Mouse (Mus musculus) gastrocnemius, postnatal 25 days (tissue): ENCODE data around the gene Vwa7. TPM values are rescaled to one million over a fixed set of nuclear protein-coding genes. Genes with fewer than 3 reads are reported as not detected.
"Not testable (repeated sequence)": the region's sequence is repeated elsewhere in the genome, so short reads cannot be mapped to it uniquely, and the experiment has no call there.

Source experiments
- DNase-seq: peaks from one replicate; pipeline ENCODE4 v3.0.0; 2022
- long read RNA-seq, 2 experiments: library from polyadenylated mRNA; stranded (forward); transcript quantifications; one replicate each; pipeline ENCODE4 v2.0.0; 2021
- total RNA-seq, 2 experiments: library from RNA; stranded (reverse); gene quantifications; 1 replicate in 1 of 2; 2 replicates in 1 of 2; pipeline ENCODE4 v1.2.3; 2021

Vwa7 gene
- 1 to 10 TPM; 9.0 to 9.6 TPM for total RNA-seq
- long read RNA-seq, experiment 1, full-length matches to known transcripts = 1 of 4 reads
- long read RNA-seq, experiment 1, partial matches to known transcripts = 0 of 4 reads
- long read RNA-seq, experiment 1, other reads (novel, unspliced or antisense) = 3 of 4 reads
- long read RNA-seq, experiment 2, full-length matches to known transcripts = 1 of 11 reads
- long read RNA-seq, experiment 2, partial matches to known transcripts = 9 of 11 reads
- long read RNA-seq, experiment 2, other reads (novel, unspliced or antisense) = 1 of 11 reads

DNA sequence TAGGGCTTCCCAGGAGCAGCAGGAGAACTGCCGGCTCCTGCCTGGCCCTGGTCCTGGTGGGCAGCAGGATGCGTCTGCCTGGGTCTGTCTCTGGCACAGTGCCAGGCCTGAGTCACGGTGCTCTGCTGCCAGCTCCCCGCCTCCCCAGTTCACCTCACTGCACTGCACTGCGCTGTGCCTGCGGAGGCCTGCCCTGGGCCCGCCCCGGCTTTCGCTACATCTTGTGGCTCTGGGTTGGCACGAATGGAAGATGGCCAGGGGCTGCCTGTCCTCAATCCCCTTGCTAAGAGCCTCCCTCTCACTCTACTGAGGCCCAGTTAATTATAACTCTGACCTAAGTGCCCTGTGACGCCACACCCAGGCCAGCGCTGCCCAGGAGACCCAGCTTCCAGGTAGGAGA, at the start of gene Vwa7:
Gene Vwa7, plus strand, starts transcription at position 204 of the 400 bp plus-strand sequence.
- peak; percentile 52 for DNase-seq

DNA sequence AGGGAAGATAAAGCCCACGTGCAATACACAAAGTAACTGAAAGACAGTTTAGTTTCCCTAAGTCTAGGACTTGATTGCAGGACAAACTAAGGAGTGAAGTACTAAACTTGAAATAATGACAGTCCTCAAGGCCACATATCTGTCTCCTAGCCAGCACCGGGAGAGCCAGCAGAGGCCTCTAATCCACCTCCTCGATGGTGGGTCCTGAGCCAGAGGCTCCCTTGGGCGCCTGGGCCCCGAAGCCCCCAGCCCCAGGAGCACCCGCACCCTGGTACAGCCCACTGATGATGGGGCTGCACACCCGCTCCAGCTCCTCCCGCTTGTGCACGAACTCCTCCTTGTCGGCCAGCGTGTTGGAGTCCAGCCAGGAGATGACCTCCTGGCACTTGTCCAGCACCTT, 46.6 kb upstream of the Vwa7 start, which contains the start of gene Gm20481:
Gene Gm20481, plus strand, starts transcription at position 91 of the 400 bp plus-strand sequence.
- not testable (repeated sequence) for DNase-seq

DNA sequence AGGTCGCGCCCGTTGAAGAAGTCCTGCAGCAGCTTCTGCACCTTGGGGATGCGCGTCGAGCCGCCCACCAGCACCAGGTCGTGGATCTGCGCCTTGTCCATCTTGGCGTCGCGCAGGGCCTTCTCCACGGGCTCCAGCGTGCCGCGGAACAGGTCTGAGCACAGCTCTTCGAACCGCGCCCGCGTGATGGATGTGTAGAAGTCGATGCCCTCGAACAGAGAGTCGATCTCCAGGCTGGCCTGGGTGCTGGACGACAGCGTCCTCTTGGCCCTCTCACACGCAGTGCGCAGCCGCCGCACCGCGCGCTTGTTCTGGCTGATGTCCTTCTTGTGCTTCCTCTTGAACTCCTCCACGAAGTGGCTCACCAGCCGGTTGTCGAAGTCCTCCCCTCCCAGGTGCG, 45.5 kb upstream of the Vwa7 start:
- not testable (repeated sequence) for DNase-seq

DNA sequence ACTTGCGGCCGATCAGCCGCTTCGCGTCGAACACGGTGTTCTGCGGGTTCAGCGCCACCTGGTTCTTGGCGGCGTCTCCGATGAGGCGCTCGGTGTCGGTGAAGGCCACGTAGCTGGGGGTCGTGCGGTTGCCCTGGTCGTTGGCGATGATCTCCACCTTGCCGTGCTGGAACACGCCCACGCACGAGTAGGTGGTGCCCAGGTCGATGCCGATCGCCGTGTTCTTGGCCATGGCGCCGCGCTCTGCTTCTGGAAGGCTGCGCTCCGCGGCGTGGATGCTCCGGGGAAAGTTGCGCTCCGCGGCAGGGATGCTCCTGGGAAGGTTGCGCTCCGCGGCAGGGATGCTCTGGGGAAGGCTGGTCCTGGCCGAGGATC, 44.7 kb upstream of the Vwa7 start:
- DNase-seq = not testable (repeated sequence)

DNA sequence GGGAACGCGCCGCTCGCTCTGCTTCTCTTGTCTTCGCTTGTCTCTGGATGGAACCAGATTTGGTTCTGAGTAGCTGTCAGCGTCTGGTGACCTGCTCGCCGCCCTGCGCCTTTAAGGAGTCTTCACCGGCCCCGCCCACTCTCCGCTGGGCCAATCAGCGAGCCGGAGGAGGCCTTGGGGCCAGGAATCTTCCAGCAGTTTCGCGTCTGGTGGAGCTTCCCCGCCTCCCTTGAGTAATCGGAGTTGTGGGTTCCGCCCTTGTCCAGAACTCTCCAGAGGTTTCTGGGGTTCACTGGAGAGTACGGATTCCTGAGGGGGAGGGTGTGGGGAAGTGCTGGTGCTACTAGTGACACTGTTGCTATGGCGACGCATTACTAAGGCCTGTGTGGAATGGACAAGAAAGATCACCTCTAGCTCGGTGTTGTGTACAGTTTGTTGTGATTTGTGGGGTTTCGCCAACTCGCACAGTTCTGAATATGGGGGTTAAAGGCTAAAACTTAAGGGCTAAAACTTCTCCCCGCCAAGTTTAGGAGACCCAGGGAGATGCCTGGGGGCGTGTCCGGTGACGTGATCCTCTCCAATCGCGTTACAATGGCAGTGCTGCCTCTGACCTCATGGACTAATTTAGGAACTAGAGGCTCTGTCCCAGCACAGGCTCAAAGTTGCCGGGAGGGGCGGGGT, 44.2 kb upstream of the Vwa7 start, which contains the start of the genes Hspa1a and Hspa1l:
Gene Hspa1a, minus strand, starts transcription at position 88 of the 681 bp plus-strand sequence.
Gene Hspa1l, plus strand, starts transcription at position 635 of the 681 bp plus-strand sequence.
- DNase-seq = peak; percentile 81

DNA sequence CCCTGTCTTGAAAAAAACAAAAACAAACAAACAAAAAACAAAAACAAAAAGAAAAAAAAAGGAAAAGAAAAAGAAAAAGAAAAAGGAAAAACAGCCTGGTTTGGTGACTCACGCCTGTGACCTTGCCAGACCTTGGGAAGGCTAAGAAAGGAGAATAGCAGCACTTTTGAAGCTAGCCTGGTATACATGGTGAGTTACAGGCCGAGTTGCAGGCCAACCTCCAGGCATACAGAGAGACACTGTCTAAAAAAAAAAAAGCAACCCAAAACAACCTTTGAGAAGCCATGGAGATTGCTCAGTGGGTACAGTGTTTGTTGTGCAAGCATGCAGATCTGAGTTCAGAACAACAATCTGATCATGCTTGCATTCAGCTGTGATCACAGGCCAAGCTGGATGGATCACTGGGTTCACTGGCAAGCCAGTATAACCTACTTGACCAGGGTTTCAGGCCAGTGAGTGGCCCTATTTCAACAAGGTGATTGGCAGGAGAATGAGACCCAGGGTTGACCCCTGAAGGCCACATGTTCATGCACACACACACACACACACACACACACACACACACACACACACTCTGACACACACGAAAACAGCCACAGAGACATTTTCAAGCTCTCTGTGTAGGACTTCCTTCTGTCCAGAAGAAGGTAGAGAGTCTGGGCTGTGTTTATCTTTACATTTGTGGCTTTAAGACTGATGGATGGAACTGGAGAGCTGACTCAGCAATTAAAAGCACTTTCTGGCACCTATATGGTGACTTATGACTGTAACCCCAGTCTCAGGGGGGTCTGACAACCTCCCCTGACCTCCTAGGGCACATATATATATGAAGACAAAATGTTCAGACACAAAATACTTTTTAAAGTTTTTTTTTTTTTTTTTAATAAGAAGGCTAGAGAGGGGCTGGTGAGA, 40.5 kb upstream of the Vwa7 start:
- no peak for DNase-seq

DNA sequence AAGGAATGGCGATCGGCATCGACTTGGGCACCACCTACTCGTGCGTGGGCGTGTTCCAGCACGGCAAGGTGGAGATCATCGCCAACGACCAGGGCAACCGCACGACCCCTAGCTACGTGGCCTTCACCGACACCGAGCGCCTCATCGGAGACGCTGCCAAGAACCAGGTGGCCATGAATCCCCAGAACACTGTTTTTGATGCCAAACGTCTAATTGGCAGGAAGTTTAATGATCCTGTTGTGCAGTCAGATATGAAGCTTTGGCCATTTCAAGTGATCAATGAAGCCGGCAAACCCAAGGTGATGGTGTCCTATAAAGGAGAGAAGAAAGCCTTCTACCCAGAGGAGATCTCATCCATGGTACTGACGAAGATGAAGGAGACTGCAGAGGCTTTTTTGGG, 39.4 kb upstream of the Vwa7 start:
- DNase-seq = no peak

DNA sequence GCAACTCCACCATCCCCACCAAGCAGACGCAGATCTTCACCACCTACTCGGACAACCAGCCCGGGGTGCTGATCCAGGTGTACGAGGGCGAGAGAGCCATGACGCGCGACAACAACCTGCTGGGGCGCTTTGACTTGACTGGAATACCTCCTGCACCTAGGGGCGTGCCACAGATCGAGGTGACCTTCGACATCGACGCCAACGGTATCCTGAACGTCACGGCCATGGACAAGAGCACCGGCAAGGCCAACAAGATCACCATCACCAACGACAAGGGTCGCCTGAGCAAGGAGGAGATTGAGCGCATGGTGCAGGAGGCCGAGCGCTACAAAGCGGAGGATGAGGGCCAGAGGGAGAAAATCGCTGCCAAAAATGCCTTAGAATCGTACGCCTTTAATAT, 38.1 kb upstream of the Vwa7 start:
- DNase-seq = no peak

DNA sequence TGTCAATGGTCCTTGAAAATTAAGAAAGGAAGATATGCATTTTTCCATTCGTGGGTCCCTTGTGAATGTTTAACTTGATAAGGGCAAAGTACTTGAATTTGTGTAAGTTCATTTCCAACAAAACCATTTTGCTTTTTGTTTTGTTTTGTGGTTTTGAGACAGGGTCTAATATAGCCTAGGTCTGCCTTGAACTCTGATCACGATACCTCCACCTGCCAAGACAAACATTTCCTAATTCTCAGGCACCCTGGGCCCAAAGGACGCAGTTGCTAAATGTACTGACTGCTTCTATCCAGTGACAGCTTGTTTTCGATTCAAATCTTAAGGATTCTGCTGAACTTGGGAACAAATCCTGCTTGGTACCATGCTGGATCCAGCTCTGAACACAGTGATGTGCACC, 36.7 kb upstream of the Vwa7 start:
- DNase-seq = no peak

DNA sequence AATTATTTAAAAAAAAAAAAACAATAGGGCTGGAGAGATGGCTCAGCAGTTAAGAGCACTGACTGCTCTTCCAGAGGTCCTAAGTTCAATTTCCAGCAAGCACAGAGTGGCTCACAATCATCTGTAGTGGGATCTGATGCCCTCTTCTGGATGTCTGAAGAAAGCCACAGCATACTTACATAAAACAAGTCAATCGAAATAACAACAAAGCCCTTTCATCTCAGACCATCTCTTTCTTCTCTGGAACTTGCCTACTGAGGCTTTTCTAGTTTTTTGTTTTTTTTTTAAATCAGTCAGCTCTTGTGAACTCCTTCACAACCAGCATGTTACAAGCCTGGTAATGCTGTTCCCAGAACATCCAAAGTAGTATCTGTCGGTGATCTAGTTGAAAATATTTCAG, 35.7 kb upstream of the Vwa7 start:
- DNase-seq = no peak

DNA sequence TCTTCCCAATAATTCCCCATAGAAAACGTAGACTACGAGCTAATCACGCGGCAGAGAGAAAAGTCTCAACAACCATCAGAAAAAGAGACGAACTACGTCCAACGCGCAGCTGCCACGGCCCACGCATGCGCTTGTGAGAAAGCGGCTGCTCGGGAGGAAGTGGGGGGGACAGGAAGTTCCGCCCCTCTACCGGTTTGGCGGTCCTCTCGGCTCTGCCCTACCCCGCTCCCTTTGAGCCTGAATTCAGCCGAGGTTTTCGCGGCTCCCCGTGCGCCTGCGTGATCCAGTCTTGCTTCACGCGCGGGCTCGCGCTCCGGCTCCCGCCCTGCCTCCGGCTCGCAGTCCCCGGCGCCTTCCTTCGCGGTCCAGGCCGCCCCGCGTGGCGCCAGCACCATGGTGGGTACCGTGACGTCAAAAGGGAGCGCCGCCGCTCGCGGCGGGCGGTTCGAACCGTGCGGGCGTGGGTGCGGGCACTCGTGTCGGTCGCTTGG, 34.6 kb upstream of the Vwa7 start, which contains the start of gene Lsm2:
Gene Lsm2, plus strand, starts transcription at position 173 of the 491 bp plus-strand sequence.
- DNase-seq = peak; percentile 90

DNA sequence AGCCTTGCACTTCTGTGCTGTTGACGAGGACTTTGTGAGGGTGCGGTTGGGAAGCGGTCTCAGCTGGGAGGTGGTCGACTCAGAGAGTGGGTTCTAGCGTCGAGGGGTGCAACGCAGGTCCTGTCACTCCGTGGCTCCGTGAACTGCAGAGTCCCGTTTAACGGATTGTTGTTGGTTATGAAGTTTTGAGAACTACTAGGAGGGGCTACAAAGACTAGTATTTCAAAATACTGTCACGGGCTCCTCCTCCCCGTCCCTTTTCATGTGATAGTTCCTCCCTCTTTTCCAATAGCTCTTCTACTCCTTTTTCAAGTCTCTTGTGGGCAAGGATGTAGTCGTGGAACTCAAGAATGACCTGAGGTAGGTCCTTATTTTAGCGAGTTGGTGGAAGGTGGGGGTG, 34.1 kb upstream of the Vwa7 start:
- DNase-seq = no peak

DNA sequence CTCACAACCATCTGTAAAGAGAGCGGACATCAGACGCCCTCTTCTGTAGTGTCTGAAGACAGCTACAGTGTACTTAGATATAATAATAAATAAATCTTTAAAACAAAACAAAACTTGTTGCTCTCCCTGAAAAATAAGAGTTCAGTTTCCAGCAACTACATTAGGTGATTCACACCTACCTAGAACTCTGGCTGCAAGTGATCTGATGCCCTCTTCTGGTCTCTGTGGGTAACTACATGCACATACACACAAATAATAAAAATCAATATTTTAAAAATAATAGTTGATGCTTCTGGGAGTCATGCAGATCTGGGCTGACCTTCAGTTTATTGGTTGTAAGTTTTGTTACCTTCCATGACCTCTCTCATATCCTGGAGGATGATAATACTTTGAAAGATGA, 32.2 kb upstream of the Vwa7 start:
- DNase-seq = no peak

DNA sequence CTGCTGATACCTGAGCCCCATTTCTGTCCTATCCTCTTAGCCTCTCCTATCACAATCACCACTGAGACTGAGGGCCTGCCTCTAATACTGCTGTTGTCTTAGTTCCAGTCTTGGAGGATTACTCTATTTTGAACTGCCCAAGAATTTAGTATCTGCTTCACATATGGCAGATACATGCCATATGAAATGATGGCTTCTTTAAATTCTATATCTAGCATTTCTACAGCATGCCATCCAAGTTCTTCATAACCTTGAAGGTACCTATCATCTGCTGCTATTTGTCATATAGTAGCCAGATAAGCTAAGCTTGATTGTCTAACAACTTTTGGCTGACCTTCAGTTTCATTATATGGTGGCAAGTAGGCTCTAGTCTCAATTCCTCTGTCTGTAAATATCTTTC, 21.6 kb upstream of the Vwa7 start:
- DNase-seq = no peak

DNA sequence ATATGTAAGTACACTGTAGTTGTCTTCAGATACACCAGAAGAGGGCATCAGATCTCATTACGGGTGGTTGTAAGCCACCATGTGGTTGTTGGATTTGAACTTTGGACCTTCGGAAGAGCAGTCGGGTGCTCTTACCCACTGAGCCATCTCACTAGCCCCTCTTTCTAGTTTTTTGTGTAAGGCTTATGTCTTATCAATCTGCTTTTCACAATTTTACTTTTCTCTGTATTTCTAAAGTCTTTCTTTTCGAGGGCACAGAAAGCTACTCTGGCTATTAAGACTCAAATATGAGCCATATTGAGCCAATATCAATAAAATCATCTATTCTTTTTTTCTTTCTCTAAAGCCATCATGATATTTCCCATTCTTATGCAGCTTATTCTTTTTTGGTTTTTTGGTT, 21.2 kb upstream of the Vwa7 start:
- DNase-seq = not testable (repeated sequence)

DNA sequence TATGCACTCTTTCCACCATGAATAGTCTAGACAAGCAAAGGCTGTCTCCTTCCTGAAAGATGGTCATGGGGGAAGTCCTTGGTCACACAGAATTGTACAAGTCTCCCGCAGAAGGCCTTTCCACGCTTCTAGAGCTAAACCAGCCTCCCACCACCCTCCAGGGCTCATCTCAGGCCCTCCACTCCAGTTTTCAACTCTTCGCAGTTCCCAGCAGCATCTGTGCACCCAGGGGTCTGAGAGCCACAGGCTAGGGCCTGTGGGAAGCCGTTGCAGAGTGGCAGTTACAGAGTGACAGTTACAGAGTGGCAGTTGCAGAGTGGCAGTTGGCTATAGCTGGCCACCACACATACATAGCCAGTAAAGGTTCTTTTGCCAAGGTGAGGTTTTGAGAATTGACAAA, 20.5 kb upstream of the Vwa7 start:
- not testable (repeated sequence) for DNase-seq

DNA sequence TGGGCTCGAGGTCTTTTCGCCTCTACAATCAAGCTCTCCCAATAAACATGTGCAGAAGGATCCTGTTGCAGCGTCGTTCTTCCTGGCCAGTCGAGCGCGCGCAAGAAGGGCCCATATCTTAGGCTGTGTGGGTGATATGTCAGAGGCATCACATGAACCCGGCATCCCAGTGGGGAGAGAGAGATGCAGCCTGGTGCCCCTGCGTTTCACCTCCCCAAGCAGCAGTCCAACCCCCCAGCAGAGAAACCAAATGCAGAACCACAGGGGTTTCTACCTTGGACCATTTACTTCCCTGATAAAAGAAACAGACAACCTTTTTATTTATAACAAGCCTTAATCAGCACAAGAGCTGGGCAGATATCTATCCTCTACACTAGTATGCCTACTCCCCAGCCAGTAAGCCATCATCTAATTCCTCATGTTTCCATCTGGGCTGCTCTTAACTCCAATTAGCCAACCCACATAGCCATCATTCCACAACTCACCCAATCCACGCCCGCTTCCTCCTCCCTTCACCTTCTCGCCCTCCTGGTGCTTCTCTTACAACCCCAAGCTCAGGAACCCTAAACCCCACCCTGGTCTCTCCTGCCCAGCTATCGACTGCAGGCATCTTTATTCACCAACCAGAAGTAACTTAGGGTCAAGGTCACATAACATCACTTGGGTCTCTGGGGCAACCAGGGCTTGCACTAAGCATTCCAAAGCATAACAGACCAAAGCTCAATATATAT, 19.8 kb upstream of the Vwa7 start:
- DNase-seq = no peak

DNA sequence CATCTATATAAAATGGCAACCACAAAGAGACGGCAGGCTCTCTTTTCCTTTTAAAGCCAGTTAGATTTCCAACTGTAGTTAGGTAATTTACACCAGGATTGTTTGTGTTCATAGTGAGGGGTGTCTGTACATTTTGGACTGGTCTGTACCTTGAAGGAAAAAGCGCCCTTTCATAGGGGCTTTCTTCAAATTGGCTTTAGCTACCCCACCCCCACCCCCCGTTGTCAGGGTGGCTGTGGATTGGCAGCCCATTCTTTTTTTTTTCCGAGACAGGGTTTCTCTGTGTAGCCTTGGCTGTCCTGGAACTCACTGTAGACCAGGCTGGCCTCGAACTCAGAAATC, 19.3 kb upstream of the Vwa7 start:
- no peak for DNase-seq

DNA sequence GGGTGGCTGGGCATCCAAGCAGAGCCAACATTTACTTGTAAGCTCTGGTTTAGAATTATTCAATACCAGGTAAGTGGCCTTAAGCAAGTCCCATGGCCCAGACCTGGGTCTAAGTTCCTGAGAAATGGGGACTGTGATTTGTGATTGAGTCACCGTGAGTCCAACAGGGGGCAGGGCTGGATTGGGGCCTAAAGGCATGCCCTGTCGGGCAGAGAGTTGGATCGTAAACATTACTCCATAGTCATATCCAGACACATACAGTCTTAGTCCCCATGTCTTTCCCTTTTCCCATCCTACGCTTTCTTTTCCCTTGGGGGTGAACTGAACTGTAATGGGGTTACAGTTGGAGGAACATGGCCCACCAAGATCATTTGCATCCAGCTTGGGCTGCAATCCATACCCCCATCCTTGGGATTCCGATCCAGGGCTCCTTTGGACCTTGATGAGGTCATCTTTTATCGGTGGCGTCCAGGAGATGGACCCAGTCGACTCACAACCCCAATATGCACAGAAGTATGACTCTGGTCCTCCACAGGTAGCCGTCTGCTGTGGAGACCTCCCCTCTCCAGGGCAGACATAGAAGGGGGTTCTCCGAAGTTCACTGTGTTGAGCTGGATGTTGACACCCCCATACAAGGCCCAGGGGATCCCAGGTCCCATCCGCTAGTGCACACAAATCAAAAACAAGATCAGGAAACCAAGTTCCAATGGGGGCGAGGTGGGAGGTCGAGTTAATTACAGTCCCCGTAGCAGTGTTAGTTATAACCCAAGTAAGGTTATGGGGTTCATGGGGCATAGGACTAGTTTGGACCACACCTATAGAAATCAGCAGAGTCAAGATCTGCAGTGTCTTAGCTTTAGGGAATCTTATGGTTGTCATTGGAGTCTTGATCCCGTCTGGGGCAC, 17.6 kb upstream of the Vwa7 start:
- DNase-seq = no peak

DNA sequence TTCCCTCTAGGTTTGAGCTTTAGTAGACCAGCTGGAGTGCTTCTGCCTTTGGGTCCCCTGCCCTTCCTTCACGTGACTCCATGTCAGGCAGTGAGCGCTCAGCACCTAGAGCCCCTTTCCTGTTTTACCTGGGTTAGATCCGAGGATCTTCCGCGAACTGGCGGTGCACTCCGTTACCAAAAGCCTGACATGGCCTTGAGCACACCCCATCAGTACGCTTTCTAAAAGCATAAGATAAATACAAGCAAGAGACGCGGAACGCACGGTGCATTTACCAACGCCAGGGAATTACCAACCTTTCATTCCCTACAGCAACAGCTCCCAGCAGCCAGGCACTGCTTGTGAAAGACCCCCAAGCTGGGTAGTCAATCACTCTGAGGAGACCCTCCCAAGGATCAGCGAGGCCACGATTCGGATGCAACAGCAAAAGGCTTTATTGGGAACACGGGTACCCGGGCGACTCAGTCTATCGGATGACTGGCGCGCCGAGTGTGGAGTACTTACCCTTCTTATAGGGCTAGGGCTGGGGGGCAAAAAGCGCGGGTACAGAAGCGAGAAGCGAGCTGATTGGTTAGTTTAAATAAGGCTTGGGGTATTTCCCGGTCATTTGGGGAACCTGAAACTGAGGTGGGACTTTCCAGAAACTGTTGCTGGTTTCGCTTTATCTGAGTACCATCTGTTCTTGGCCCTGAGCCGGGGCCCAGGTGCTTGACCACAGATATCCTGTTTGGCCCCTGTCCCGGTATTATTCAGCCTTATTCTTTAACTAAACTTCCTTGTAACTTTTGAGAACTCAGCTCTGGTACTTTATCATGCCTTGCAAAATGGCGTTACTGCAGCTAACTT, 16.3 kb upstream of the Vwa7 start:
- DNase-seq = not testable (repeated sequence)
